Mouse (Mus musculus) embryo, embryonic 11 days (tissue): ENCODE data around the gene Snx12.
A peak's percentile ranks its signal among the peaks of the same experiment; 100 is the strongest.
"Not testable (repeated sequence)": the region's sequence is repeated elsewhere in the genome, so short reads cannot be mapped to it uniquely, and the experiment has no call there.

Experiments used
- DNase-seq: peaks from one replicate; pipeline ENCODE4 v3.0.0-alpha.2; 2015

Gene Snx12

DNA sequence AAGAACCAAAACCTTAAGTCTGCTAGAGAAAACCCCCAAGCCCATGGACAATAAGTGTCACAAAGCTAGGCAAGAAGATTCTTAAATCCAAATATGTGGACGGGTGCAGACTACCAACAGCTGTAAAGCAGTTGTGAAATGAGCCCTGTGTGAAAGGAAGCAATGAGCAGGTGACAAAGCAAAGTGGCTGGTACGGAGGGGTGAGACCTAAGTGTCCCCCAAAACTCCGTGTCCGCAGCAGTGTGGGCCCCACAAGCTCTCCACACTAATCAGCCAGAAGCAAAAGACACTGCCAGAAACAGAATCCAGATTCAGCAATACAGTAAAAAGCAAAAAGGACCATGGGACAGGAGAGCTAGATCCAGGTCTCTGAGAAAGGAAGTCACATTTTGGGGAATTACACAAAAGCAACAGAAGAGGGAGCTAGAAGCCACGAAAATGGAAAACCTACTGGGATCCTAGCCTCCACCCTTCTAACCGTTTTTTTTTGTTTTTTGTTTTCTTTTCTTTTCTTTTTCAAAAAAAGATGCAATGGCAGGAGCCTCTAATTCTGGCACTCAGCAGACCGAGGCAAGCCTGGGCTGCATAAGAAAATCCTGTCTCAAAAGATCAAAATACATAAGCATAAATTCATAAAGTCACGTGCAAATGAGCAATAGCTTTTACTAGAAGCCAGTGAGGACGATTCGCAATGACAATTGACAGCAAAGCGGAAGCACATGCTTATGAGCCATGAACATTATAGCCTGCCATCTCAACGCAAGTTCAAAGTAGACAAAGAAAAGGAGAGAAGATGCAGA is 90.2 kb downstream of the Snx12 start:
- DNase-seq = peak; percentile 64

DNA sequence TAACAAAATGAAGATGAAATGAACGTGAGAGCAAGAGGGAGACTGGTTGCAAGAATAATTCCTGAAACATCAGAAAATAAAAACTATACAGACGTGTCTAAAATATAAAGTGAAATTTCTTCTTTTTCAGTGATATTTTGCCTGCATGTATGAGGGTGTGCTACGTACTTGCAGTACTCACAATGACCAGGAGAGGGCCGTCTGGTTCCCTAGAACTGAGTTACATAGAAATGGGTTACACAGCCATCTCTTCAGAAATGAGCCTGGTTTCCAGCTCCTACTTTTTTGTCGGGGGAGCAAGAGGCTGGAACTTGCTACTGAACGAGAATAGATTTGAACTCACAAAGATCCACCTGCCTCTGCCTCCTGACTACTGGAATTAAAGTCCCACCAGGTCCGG is 91.4 kb downstream of the Snx12 start:
- peak; percentile 69 for DNase-seq

DNA sequence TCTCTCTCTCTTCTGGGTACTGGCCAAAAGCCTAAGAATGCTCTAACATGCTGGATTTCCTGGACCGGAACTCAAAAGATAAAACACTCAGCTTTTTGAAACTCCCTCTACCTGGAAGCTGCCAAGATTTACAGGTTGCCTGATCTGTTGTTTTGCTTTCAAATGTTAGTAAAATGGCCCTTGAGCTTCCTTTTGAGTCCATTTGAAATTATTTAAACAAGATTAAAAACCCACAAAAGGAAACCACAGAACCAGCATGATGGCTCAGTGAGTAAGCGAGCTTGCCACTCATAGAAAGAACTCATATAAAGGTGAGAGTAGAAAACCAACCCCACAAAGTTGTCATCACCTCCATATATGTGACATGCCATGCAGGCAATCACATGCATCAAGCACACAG is 93.8 kb downstream of the Snx12 start:
- no peak for DNase-seq

DNA sequence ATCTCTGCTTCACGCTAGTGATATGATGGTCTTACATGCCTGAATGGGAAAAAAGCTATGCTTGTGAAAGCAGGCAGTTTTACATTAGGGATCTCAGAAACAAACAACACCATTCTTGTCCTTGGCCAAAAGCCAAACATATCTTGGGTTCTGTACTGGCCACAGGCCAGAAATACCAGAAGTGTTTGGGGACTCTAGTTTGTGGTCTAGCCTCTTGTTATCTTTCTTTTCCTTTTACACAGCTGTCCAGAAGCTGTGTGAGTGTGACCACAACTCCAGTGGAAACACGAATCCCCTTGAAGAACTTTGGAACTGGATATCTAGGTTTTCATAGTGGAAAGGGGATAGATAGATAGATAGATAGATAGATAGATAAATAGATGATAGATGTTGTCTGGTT is 95.4 kb downstream of the Snx12 start:
- no peak for DNase-seq

DNA sequence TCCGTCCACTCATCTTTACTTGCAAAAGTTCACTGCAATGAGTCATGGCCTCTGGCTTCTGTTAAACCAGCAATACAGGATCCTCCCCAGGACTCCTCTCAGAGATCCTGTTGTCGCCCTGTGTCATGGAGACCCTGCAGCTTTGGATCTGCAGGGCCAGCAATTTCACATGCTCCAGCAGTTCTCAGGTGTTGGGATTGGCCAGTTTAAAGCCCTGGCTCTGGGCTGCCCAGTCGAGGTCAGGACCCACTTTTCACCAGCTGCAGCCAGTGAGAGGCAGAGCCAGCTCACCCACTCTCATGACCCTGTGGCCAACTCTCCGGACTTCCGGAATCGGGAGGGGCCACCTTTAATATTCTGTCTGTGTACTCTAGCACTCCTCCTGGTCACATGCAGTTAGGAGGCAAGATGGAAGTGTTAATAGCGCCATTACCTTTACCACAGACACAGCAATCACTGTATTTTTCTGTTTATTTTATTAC is 95.8 kb downstream of the Snx12 start:
- no peak for DNase-seq

DNA sequence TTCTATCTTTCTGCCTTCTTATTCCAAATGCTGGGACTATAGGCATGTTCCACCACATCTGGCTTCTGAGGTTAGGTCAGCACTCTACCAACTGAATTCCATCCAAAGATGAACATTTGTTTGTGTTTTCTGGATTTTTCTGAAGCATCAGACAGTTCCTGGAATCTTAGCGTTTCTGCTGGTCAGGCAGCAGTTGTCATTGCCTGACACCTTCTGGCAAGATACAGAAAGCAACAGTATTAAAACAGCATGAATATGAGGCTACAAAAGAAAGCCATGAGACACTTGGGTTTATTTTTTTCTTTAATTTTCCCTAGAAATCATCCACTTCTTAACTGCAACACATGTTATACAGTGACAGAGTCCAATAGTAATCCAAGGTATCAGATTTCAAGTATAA is 101.8 kb downstream of the Snx12 start:
- no peak for DNase-seq

DNA sequence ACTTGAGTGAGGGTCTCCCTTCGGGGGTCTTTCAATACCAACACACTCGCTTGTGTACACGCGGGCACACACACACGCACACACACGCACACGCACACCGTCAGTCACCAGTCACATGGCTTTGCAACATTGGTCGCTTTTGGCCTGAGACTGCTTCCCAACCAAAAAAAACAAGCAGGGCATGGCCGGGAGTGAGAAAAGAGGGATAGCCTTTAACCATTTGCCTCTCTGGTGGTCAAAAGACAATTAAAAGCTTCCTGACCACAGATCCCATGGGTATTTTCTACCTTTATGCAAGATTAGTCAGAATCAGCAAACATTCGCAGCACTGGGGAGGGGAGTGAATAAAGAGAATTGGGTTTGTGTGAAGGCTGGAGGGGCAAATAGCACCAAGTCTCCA is 136.4 kb downstream of the Snx12 start, which contains the start of gene Slc7a3:
Gene Slc7a3 (minus strand): TSS at position 101 of the 400 bp plus-strand sequence.
- peak; percentile 2 for DNase-seq

DNA sequence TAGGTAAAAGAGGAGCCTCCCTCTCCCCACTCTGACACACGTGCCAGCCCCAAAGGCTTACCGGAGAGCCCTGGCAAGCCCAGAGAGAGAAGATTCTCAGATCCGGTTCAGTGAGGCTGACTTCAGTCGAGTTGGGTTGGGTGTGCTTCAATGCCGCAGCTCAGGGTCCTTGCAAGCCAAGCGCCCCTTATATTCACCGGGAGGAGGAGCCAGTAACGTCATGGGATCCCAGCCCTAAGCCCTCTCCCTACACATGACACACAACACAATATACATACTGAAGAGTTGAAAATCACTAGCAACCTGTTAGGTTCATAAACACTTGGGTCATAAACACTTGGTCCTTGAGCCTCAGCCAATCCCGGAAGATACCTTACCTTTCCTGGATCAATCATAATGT is 137.2 kb downstream of the Snx12 start:
- not testable (repeated sequence) for DNase-seq

DNA sequence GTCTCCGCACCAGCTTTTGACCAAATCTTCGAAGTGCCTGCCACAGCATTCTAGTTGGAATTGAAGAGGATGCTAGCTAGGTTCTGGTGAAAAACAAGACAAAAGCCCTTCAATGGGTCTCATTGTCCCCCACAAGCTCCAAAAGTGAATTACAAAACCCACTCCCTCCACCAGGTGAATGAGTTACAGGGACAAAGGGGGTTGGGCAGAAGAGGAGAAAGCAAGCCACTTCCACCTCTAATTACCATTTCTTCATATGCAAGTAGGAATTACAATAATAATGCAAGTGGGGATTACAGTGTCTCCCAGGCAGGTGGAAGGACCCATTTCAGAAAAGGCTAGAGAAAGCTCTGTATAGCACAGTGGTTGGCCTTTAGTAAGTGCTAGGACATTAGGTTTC is 138.2 kb downstream of the Snx12 start:
- no peak for DNase-seq

DNA sequence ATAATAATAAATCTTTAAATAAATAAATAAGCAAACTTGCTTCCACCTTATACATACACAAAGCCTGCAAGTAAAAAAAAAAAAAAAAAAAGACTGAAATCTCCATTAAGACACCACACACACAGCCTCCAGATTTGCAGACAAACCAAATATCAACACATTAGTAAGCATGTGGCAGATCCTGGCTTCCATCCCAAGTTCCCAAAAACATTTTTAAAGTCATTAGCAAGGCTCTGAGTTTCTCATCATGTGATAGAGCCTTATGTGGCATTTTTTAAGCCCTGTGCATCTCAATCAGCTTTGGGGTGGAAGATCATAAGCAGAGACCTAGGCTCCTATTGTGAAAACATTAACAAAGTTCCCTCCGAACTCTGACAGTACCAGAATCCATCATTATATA is 157.1 kb downstream of the Snx12 start:
- no peak for DNase-seq

DNA sequence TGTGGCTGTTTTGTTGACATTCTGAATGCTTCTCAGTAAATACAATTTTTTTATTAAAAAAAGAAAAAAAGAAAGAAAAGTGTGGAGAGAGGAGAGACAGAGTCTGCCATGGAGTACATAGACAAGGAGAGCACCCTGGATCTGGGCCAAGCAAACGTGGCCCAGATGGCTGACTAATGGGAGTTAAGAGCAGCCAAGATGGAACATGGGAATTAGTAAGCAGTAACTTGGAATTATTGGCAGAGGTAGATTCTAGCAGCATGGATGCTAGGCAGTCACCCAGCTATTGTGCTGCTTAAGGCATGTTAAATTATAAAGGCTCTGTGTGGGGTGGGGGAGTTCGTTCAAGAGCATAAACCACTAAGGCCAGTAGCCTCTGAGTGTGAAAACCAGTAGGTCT is 158.9 kb downstream of the Snx12 start:
- DNase-seq = no peak

DNA sequence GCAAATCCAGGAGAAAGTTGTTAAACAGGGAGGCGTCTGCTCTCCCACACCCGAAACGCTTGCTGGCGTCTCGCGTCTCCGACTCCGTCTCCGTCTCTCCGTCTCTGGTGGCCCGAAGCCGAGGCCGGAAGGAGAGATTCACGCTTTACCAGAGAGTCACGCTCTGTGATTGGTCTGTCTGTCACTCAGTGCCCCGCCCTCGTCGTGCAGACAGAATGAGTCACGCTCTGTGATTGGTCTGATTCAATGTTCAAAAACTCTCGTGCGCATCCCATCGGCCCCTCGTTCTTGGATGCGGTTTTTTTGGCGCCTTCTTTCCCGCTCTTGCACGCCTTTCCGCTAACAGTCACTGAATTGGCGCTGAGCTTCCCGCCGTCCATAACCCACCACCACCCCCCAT is 162.8 kb downstream of the Snx12 start, which contains the start of gene Tex11:
Gene Tex11 (minus strand): TSS at position 127 of the 400 bp plus-strand sequence.
- no peak for DNase-seq
